Mouse (Mus musculus) bone marrow macrophage, adult 2 months (primary cell): ENCODE results near the gene Qtrt1.

Experiments
- CTCF ChIP-seq: IDR thresholded peaks from 2 replicates; pipeline ENCODE4 v1.5.1; 2012; ENCODE audit warnings: low read depth, mild to moderate bottlenecking, low read length, moderate library complexity
- POLR2A ChIP-seq: IDR thresholded peaks from 2 replicates; pipeline ENCODE4 v1.6.1; 2012; ENCODE audit warnings: mild to moderate bottlenecking, low read depth, low read length, borderline replicate concordance

GRCm38 (mm10) chr9:21449710-21450109 lies 38.1 kb downstream of the Qtrt1 start:
- TF ChIP-seq CTCF (no peak), POLR2A (no peak)
